Mouse (Mus musculus) forebrain, embryonic 13.5 days (tissue): ENCODE data around the gene Cryba1. TPM values are rescaled to one million over a fixed set of nuclear protein-coding genes. Genes with fewer than 3 reads are reported as not detected.
"Not testable (repeated sequence)": the region's sequence is repeated elsewhere in the genome, so short reads cannot be mapped to it uniquely, and the experiment has no call there.

ENCODE experiments used
- ATAC-seq: fragments of 200-750 bp; cut with Nextera tagmentation; 2 replicates; pipeline ENCODE4 v1.8.0; 2017
- H3K27ac ChIP-seq: fragments of 300-500 bp; sonication (generic); 2 replicates; pipeline ENCODE4 v1.5.1; 2015; ENCODE audit warnings: inconsistent platforms, mild to moderate bottlenecking, moderate library complexity
- H3K27me3 ChIP-seq: fragments of 300-500 bp; sonication (generic); 2 replicates; pipeline ENCODE4 v1.6.1; 2015; ENCODE audit warnings: mild to moderate bottlenecking, inconsistent platforms
- H3K36me3 ChIP-seq: fragments of 300-500 bp; sonication (generic); 2 replicates; pipeline ENCODE4 v1.6.1; 2015; ENCODE audit warnings: mild to moderate bottlenecking, inconsistent platforms; ENCODE audit not compliant: poor library complexity, severe bottlenecking
- H3K4me1 ChIP-seq: fragments of 300-500 bp; sonication (generic); 2 replicates; pipeline ENCODE4 v1.6.1; 2015; ENCODE audit warnings: inconsistent platforms
- H3K4me2 ChIP-seq: fragments of 300-500 bp; sonication (generic); 2 replicates; pipeline ENCODE4 v1.6.1; 2015; ENCODE audit warnings: inconsistent platforms, mild to moderate bottlenecking, moderate library complexity
- H3K4me3 ChIP-seq: fragments of 300-500 bp; sonication (generic); 2 replicates; pipeline ENCODE4 v1.5.1; 2015; ENCODE audit warnings: mild to moderate bottlenecking, inconsistent platforms
- H3K9ac ChIP-seq: fragments of 300-500 bp; sonication (generic); 2 replicates; pipeline ENCODE4 v1.6.1; 2015; ENCODE audit warnings: mild to moderate bottlenecking, inconsistent platforms
- H3K9me3 ChIP-seq: fragments of 300-500 bp; sonication (generic); replicated peaks from 2 replicates; pipeline ENCODE4 v1.6.1; 2016; ENCODE audit warnings: inconsistent platforms
- WGBS: fragments of 180-500 bp; shearing (Covaris S2); methylation state at CpG from one replicate; pipeline ENCODE4 v1.1.7; 2015; 5-methylcytosine and 5-hydroxymethylcytosine counted together
- polyA plus RNA-seq: library from polyadenylated mRNA; unstranded; fragments of >200 nt; fragmentation: Nextera tagmentation; extraction: Ambion mirVana; gene quantifications from 2 replicates; pipeline ENCODE4 v1.2.1, GENCODE M21; 2015

Gene Cryba1
- polyA plus RNA-seq, 1 experiment from 2014 or later: 0.76 TPM

- 77% methylated on average over 3 of the region's 3 CpGs for WGBS
- no peak for ATAC-seq
- H3K27ac ChIP-seq: no peak overlapping the region
- H3K9ac ChIP-seq: no peak overlapping the region
- H3K4me3 ChIP-seq: no peak overlapping the region
- H3K36me3 ChIP-seq: no peaks in the 10 kb centered on the region
- no peak overlapping the region for H3K4me2 ChIP-seq
- peaks cover 3% of the 10 kb centered on the region; the same call in 1 of the 2 replicates for H3K27me3 ChIP-seq
- H3K9me3 ChIP-seq: no peaks in the 10 kb centered on the region
- H3K4me1 ChIP-seq: peaks cover 4% of the 10 kb centered on the region
Observed at GRCm38 (mm10) chr11:77753469-77753868, 28.4 kb upstream of the Cryba1 start.

GRCm38 (mm10) chr11:77752525-77752924 is 27.4 kb upstream of the Cryba1 start:
- ATAC-seq: no peak
- Histone ChIP-seq H3K27me3 (peaks cover 3% of the 10 kb centered on the region; the same call in 1 of the 2 replicates), H3K4me1 (no peaks in the 10 kb centered on the region), H3K4me2 (no peak overlapping the region), H3K9ac (no peak overlapping the region), H3K9me3 (no peaks in the 10 kb centered on the region), H3K27ac (no peak overlapping the region), H3K4me3 (no peak overlapping the region), H3K36me3 (no peaks in the 10 kb centered on the region)
- WGBS: 84% methylated on average over 5 of the region's 5 CpGs

GRCm38 (mm10) chr11:77748996-77749395 is 23.9 kb upstream of the Cryba1 start:
- no peaks in the 10 kb centered on the region for H3K9me3 ChIP-seq
- no peak overlapping the region for H3K27ac ChIP-seq
- H3K4me1 ChIP-seq: no peaks in the 10 kb centered on the region
- H3K9ac ChIP-seq: no peak overlapping the region
- peaks cover 3% of the 10 kb centered on the region; the same call in 1 of the 2 replicates for H3K27me3 ChIP-seq
- no peak overlapping the region for H3K4me3 ChIP-seq
- no peak overlapping the region for H3K4me2 ChIP-seq
- 76% methylated on average over 5 of the region's 5 CpGs for WGBS
- no peak for ATAC-seq
- H3K36me3 ChIP-seq: no peaks in the 10 kb centered on the region

- not testable (repeated sequence) for H3K27ac ChIP-seq, ATAC-seq, H3K9me3 ChIP-seq, H3K36me3 ChIP-seq, H3K4me2 ChIP-seq, H3K4me1 ChIP-seq, H3K4me3 ChIP-seq, H3K27me3 ChIP-seq, H3K9ac ChIP-seq
- 97% methylated on average over 14 of the region's 15 CpGs for WGBS
Observed at GRCm38 (mm10) chr11:77747103-77747502, 22.0 kb upstream of the Cryba1 start.

- Histone ChIP-seq H3K9ac (no peak overlapping the region), H3K27me3 (no peaks in the 10 kb centered on the region), H3K36me3 (no peaks in the 10 kb centered on the region), H3K9me3 (no peaks in the 10 kb centered on the region), H3K4me1 (no peaks in the 10 kb centered on the region), H3K4me2 (no peak overlapping the region), H3K4me3 (no peak overlapping the region), H3K27ac (no peak overlapping the region)
- ATAC-seq: no peak
- 91% methylated on average over 4 of the region's 4 CpGs for WGBS
Observed at GRCm38 (mm10) chr11:77746652-77747051, 21.6 kb upstream of the Cryba1 start.

GRCm38 (mm10) chr11:77743966-77744365 is 18.9 kb upstream of the Cryba1 start:
- no peak overlapping the region for H3K4me2 ChIP-seq
- no peaks in the 10 kb centered on the region for H3K9me3 ChIP-seq
- no peak overlapping the region for H3K27ac ChIP-seq
- 37% methylated on average over 6 of the region's 6 CpGs for WGBS
- no peaks in the 10 kb centered on the region for H3K4me1 ChIP-seq
- ATAC-seq: no peak
- H3K27me3 ChIP-seq: no peaks in the 10 kb centered on the region
- H3K36me3 ChIP-seq: no peaks in the 10 kb centered on the region
- no peak overlapping the region for H3K9ac ChIP-seq
- H3K4me3 ChIP-seq: no peak overlapping the region

- Histone ChIP-seq H3K36me3 (no peaks in the 10 kb centered on the region), H3K4me2 (no peak overlapping the region), H3K4me3 (no peak overlapping the region), H3K4me1 (no peaks in the 10 kb centered on the region), H3K9ac (no peak overlapping the region), H3K27ac (no peak overlapping the region), H3K9me3 (no peaks in the 10 kb centered on the region), H3K27me3 (no peaks in the 10 kb centered on the region)
- no peak for ATAC-seq
- 42% methylated on average over 7 of the region's 7 CpGs for whole genome bisulfite sequencing
Observed at GRCm38 (mm10) chr11:77738555-77738954, 13.5 kb upstream of the Cryba1 start.

GRCm38 (mm10) chr11:77737289-77737688 is 12.2 kb upstream of the Cryba1 start:
- no peak for ATAC-seq
- H3K4me1 ChIP-seq: no peaks in the 10 kb centered on the region
- 2% methylated on average over 6 of the region's 6 CpGs for WGBS
- no peaks in the 10 kb centered on the region for H3K9me3 ChIP-seq
- no peak overlapping the region for H3K4me2 ChIP-seq
- H3K4me3 ChIP-seq: no peak overlapping the region
- H3K9ac ChIP-seq: no peak overlapping the region
- no peaks in the 10 kb centered on the region for H3K36me3 ChIP-seq
- H3K27ac ChIP-seq: no peak overlapping the region
- no peaks in the 10 kb centered on the region for H3K27me3 ChIP-seq

GRCm38 (mm10) chr11:77728587-77728986 is 3.5 kb upstream of the Cryba1 start:
- no peaks in the 10 kb centered on the region for H3K9me3 ChIP-seq
- peaks cover 3% of the 10 kb centered on the region; the same call in 1 of the 2 replicates for H3K4me1 ChIP-seq
- no peak overlapping the region for H3K4me2 ChIP-seq
- H3K27ac ChIP-seq: no peak overlapping the region
- no peak for ATAC-seq
- no peaks in the 10 kb centered on the region for H3K36me3 ChIP-seq
- no peaks in the 10 kb centered on the region for H3K27me3 ChIP-seq
- no peak overlapping the region for H3K4me3 ChIP-seq
- 69% methylated on average over 2 of the region's 2 CpGs for WGBS
- H3K9ac ChIP-seq: no peak overlapping the region

- 73% methylated on average over 7 of the region's 7 CpGs for WGBS
- Histone ChIP-seq H3K4me3 (no peak overlapping the region), H3K4me2 (no peak overlapping the region), H3K9ac (no peak overlapping the region), H3K4me1 (peaks cover 3% of the 10 kb centered on the region; the same call in 1 of the 2 replicates), H3K36me3 (no peaks in the 10 kb centered on the region), H3K27me3 (no peaks in the 10 kb centered on the region), H3K9me3 (no peaks in the 10 kb centered on the region), H3K27ac (no peak overlapping the region)
- ATAC-seq: no peak
Observed at GRCm38 (mm10) chr11:77724766-77725165, 317 bp downstream of the Cryba1 start.

- Histone ChIP-seq H3K27me3 (no peaks in the 10 kb centered on the region), H3K9ac (no peak overlapping the region), H3K9me3 (no peaks in the 10 kb centered on the region), H3K27ac (no peak overlapping the region), H3K4me2 (no peak overlapping the region), H3K4me1 (0 out of 2 replicates have a peak, but pooled peaks cover 3% of the 10 kb centered on the region), H3K4me3 (no peak overlapping the region), H3K36me3 (no peaks in the 10 kb centered on the region)
- 90% methylated on average over 4 of the region's 4 CpGs for WGBS
- ATAC-seq: no peak
Observed at GRCm38 (mm10) chr11:77721389-77721788, 3.7 kb downstream of the Cryba1 start.

GRCm38 (mm10) chr11:77719055-77719454 is 6.0 kb downstream of the Cryba1 start:
- H3K4me2 ChIP-seq: no peak overlapping the region
- no peaks in the 10 kb centered on the region for H3K36me3 ChIP-seq
- no peaks in the 10 kb centered on the region for H3K9me3 ChIP-seq
- ATAC-seq: no peak
- H3K4me1 ChIP-seq: no peaks in the 10 kb centered on the region
- no peaks in the 10 kb centered on the region for H3K27me3 ChIP-seq
- no peak overlapping the region for H3K4me3 ChIP-seq
- no peak overlapping the region for H3K27ac ChIP-seq
- WGBS: 95% methylated on average over 2 of the region's 2 CpGs
- H3K9ac ChIP-seq: no peak overlapping the region

- no peaks in the 10 kb centered on the region for H3K27me3 ChIP-seq
- no peak overlapping the region for H3K9ac ChIP-seq
- H3K4me1 ChIP-seq: no peaks in the 10 kb centered on the region
- no peaks in the 10 kb centered on the region for H3K9me3 ChIP-seq
- no peak overlapping the region for H3K27ac ChIP-seq
- ATAC-seq: no peak
- no peak overlapping the region for H3K4me2 ChIP-seq
- H3K36me3 ChIP-seq: peaks cover 12% of the 10 kb centered on the region; the same call in 1 of the 2 replicates
- H3K4me3 ChIP-seq: no peak overlapping the region
- WGBS: 96% methylated on average over 3 of the region's 3 CpGs
Observed at GRCm38 (mm10) chr11:77713736-77714135, 11.3 kb downstream of the Cryba1 start.
